Mouse (Mus musculus) limb, embryonic 10.5 days (tissue): ENCODE measurements around the gene Inava. TPM values are rescaled to one million over a fixed set of nuclear protein-coding genes. Genes with fewer than 3 reads are reported as not detected.

ENCODE experiments used
- DNase-seq: peaks from one replicate; pipeline ENCODE4 v3.0.0-alpha.2; 2017; ENCODE audit warnings: low spot score
- H3K27ac ChIP-seq: fragments of 300-500 bp; sonication (generic); 2 replicates; pipeline ENCODE4 v1.5.1; 2016; ENCODE audit warnings: mild to moderate bottlenecking
- H3K27me3 ChIP-seq: fragments of 300-500 bp; sonication (generic); 2 replicates; pipeline ENCODE4 v1.6.1; 2016; ENCODE audit warnings: low read depth, mild to moderate bottlenecking; ENCODE audit not compliant: poor library complexity, severe bottlenecking
- H3K36me3 ChIP-seq: fragments of 300-500 bp; sonication (generic); 2 replicates; pipeline ENCODE4 v1.6.1; 2016; ENCODE audit warnings: mild to moderate bottlenecking, moderate library complexity
- H3K4me1 ChIP-seq: fragments of 300-500 bp; sonication (generic); 2 replicates; pipeline ENCODE4 v1.6.1; 2016
- H3K4me3 ChIP-seq: fragments of 300-500 bp; sonication (generic); 2 replicates; pipeline ENCODE4 v1.5.1; 2016; ENCODE audit warnings: mild to moderate bottlenecking, moderate library complexity
- H3K9me3 ChIP-seq: fragments of 300-500 bp; sonication (generic); replicated peaks from 2 replicates; pipeline ENCODE4 v1.6.1; 2016; ENCODE audit warnings: mild to moderate bottlenecking
- WGBS: fragments of 180-500 bp; shearing (Covaris S2); methylation state at CpG from one replicate; pipeline ENCODE4 v1.1.7; 2016; 5-methylcytosine and 5-hydroxymethylcytosine counted together
- polyA plus RNA-seq: library from polyadenylated mRNA; unstranded; fragments of >200 nt; fragmentation: Nextera tagmentation; extraction: Ambion mirVana; gene quantifications from 2 replicates; pipeline ENCODE4 v1.2.1, GENCODE M21; 2016

The Inava gene
- polyA plus RNA-seq, 1 experiment from 2014 or later = 29.2 TPM

DNA sequence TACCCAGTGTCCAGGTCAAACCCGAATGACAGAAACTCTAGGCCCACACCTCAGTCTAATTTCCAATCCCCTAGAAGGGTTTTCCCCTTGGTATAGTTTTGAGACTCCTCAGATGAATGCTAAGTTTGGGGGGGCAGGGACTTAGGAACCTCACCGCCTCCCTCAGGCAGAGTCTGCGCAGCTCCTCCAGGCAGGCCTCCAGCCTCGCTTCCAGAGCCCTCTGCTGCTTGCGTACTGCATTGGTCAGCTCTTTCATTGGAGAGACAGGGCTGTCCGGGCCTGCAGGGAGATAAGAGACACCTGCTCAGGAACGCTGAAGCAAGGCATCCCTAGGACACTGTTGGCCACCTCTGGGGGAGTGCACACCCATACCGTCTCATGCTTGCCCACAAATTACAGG is 7.4 kb downstream of the Inava start:
- peaks cover 40% of the 10 kb centered on the region for H3K4me1 ChIP-seq
- no peaks in the 10 kb centered on the region for H3K27me3 ChIP-seq
- no peaks in the 10 kb centered on the region for H3K9me3 ChIP-seq
- no peak for DNase-seq
- peaks cover 70% of the 10 kb centered on the region for H3K36me3 ChIP-seq
- WGBS = 88% methylated on average over 8 of the region's 8 CpGs
- H3K4me3 ChIP-seq = no peak overlapping the region
- H3K27ac ChIP-seq = no peak overlapping the region

- Histone ChIP-seq H3K36me3 (peaks cover 78% of the 10 kb centered on the region), H3K9me3 (no peaks in the 10 kb centered on the region), H3K4me1 (peaks cover 32% of the 10 kb centered on the region), H3K27me3 (no peaks in the 10 kb centered on the region), H3K27ac (no peak overlapping the region), H3K4me3 (no peak overlapping the region)
- DNase-seq = no peak
- 94% methylated on average over 8 of the region's 8 CpGs for WGBS
Measured at GRCm38 (mm10) chr1:136225846-136226245, 8.2 kb downstream of the Inava start.

- peaks cover 12% of the 10 kb centered on the region for H3K4me1 ChIP-seq
- 82% methylated on average over 10 of the region's 10 CpGs for WGBS
- DNase-seq = no peak
- no peak overlapping the region for H3K27ac ChIP-seq
- no peaks in the 10 kb centered on the region for H3K27me3 ChIP-seq
- no peak overlapping the region for H3K4me3 ChIP-seq
- H3K9me3 ChIP-seq = no peaks in the 10 kb centered on the region
- peaks cover 98% of the 10 kb centered on the region for H3K36me3 ChIP-seq
Measured at GRCm38 (mm10) chr1:136223758-136224342, 10.2 kb downstream of the Inava start.

DNA sequence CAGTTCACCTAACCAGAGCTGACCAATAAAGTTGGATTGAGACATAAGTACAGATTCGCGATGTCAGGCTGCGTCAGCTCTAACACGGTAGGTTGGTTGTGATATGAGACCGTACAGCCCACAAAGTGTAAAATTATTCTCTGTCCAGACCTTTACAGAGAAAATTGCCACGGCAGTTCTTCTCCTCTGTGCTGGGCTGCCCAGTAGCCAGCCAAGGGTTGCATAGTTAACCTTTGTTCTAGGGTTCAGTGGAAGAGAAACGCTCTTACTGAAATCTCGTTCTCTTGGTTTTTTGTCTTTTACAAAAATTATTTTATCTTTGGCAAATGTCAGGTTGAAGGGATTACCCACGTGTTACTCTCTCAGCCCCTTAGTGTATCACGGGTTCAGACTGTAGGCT is 11.7 kb downstream of the Inava start:
- H3K27ac ChIP-seq = no peak overlapping the region
- no peaks in the 10 kb centered on the region for H3K9me3 ChIP-seq
- whole genome bisulfite sequencing = 92% methylated on average over 10 of the region's 10 CpGs
- DNase-seq = no peak
- H3K27me3 ChIP-seq = no peaks in the 10 kb centered on the region
- H3K36me3 ChIP-seq = peaks cover 100% of the 10 kb centered on the region
- H3K4me3 ChIP-seq = no peak overlapping the region
- H3K4me1 ChIP-seq = no peaks in the 10 kb centered on the region

DNA sequence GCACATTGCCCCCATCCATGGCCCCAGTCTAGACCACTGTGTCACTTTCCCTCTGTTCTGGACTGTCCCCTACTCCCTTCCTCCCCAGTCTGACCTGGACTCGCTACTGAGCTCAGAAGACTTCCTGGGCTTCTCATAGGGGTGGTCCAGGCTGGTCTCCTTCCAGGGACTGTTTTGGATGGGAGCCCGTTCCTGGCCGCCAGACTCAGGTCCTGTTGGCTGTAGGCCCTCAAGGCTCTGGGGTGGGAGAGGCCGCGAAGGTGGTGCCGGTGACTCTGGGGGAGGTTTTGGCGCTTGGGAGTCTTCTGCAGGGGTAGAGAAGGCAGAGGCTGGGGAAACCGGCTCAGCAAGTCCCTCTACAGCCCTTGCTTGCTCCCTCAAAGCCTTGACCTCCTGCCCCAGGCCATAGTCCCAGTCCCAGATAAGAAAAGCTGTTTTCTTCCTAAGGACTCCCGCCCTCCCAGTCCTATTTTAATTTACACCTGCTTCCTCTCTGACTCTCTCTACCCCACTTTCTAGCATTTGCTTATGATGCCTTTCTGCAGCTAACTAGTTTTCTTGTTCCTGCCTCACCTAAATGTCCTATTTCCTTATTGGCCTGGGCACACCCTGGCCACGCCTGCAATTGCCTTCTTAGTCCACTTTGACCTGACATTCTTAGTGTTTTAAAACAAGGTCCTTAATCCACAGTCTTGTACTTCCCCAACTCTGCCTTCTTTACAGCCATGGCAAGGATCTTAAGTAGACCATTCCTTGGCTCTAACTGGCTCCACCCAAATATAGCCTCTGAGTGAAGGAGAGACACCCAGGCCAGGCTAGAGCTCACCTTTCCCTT is 13.8 kb downstream of the Inava start:
- Histone ChIP-seq H3K36me3 (peaks cover 100% of the 10 kb centered on the region), H3K27me3 (no peaks in the 10 kb centered on the region), H3K4me3 (no peak overlapping the region), H3K9me3 (no peaks in the 10 kb centered on the region), H3K4me1 (no peaks in the 10 kb centered on the region), H3K27ac (no peak overlapping the region)
- DNase-seq = no peak
- 80% methylated on average over 10 of the region's 10 CpGs for WGBS

DNA sequence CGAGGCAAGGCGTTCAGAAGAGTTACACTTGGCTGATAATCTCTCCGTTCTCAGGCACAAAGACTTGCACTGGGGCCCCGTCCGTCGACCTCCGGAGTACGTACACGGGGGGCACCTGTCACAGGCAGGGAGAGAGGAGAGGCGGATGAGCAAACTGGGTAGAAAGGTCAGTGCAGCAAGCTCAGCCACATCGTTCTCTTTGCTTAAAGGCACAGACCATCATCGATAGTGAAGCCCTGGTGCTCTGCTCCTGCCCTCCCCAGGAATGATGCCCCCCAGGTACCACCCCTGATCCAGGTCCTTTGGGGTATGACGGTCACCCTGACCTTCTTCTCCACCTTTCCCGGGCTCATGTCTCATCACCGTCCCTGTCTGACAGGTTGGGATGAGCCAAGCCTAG is 19.8 kb downstream of the Inava start:
- no peak overlapping the region for H3K27ac ChIP-seq
- no peaks in the 10 kb centered on the region for H3K4me1 ChIP-seq
- no peak overlapping the region for H3K4me3 ChIP-seq
- H3K9me3 ChIP-seq = no peaks in the 10 kb centered on the region
- peaks cover 68% of the 10 kb centered on the region for H3K36me3 ChIP-seq
- no peak for DNase-seq
- H3K27me3 ChIP-seq = no peaks in the 10 kb centered on the region
- WGBS = 90% methylated on average over 15 of the region's 15 CpGs

GRCm38 (mm10) chr1:136212803-136213202 is 21.3 kb downstream of the Inava start, which contains the start of gene Mroh3:
Gene Mroh3, minus strand, starts transcription at chr1:136212828.
- H3K27me3 ChIP-seq = no peaks in the 10 kb centered on the region
- 58% methylated on average over 3 of the region's 3 CpGs for WGBS
- H3K4me3 ChIP-seq = no peak within 1 kb of the TSS
- no peak within 1 kb of the TSS for H3K27ac ChIP-seq
- H3K4me1 ChIP-seq = no peaks in the 10 kb centered on the region
- no peak for DNase-seq
- H3K9me3 ChIP-seq = no peaks in the 10 kb centered on the region
- H3K36me3 ChIP-seq = peaks cover 55% of the 10 kb centered on the region

DNA sequence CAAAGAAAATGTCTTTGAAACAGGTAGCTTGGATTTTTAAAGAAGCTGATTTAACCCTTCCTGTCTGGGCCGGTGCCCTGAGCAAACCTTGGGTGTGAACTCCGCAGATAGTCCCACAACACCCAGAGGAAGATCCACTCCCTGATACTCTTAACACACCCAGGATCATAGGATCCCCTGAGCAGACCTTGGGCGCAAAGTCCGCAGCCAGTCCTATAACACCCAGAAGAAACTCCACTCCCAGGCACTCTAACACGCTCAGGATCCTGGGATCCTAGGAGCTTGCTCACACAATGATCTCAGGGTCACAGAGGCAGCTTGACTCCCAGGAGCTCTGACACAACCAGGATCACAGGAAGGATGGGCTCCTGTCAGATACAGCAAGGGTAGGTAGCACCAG is 44.0 kb downstream of the Inava start:
- H3K4me3 ChIP-seq = no peak overlapping the region
- no peaks in the 10 kb centered on the region for H3K4me1 ChIP-seq
- no peaks in the 10 kb centered on the region for H3K9me3 ChIP-seq
- 94% methylated on average over 5 of the region's 5 CpGs for WGBS
- no peak overlapping the region for H3K27ac ChIP-seq
- H3K36me3 ChIP-seq = no peaks in the 10 kb centered on the region
- H3K27me3 ChIP-seq = no peaks in the 10 kb centered on the region
- no peak for DNase-seq

DNA sequence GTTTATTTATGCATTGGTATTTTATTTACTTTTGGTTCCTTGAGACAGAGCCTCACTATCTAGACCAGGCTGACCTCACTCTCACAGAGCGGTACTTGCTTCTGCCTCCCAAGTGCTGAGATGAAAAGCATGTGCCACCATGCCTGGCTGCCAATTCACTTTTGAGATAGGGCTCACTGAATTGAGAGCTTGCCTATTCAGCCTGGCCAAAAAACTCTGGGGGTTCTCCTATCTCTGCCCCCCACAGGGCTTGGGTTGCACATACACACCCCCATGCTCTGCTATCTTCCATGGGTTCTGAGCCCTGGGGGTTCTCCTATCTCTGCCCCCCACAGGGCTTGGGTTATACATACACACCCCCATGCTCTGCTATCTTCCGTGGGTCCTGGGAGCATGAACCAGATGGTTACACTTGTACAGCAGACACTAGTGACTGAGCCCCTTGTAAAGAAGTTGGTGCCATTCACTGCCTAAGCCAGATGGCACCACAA is 54.5 kb downstream of the Inava start:
- no peak for DNase-seq
- H3K27me3 ChIP-seq = no peaks in the 10 kb centered on the region
- no peak overlapping the region for H3K4me3 ChIP-seq
- H3K9me3 ChIP-seq = no peaks in the 10 kb centered on the region
- no peak overlapping the region for H3K27ac ChIP-seq
- H3K36me3 ChIP-seq = peaks cover 29% of the 10 kb centered on the region
- peaks cover 4% of the 10 kb centered on the region for H3K4me1 ChIP-seq
- WGBS = 85% methylated on average over 2 of the region's 2 CpGs

- Histone ChIP-seq H3K36me3 (peaks cover 36% of the 10 kb centered on the region), H3K9me3 (no peaks in the 10 kb centered on the region), H3K27ac (no peak overlapping the region), H3K4me3 (no peak overlapping the region), H3K4me1 (peaks cover 12% of the 10 kb centered on the region), H3K27me3 (no peaks in the 10 kb centered on the region)
- WGBS = 54% methylated on average over 6 of the region's 6 CpGs
- no peak for DNase-seq
Measured at GRCm38 (mm10) chr1:136178741-136179140, 55.3 kb downstream of the Inava start.

DNA sequence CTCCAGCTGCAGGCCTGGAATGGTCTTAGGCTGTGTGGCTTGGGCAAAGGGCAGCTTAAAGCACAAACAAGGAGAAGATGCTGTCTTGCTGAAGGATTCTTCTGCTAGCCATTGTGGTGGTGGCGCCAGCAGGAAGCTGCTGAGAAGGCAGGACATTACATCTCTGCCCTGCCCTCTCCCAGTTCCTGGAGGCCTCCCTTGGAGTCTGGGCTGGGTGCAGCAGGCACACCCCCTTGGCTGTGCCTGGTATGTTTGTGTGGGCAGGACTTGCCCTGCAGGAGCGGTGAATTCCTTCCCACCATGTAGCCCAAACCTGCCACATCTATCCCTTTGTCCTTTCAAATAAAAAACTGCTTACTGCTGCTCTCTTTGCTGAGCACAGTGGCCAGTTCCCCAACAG is 57.0 kb downstream of the Inava start:
- H3K27ac ChIP-seq = no peak overlapping the region
- WGBS = 97% methylated on average over 2 of the region's 2 CpGs
- no peak for DNase-seq
- peaks cover 26% of the 10 kb centered on the region for H3K4me1 ChIP-seq
- no peak overlapping the region for H3K4me3 ChIP-seq
- peaks cover 51% of the 10 kb centered on the region for H3K36me3 ChIP-seq
- H3K27me3 ChIP-seq = 0 out of 2 replicates have a peak, but pooled peaks cover 10% of the 10 kb centered on the region
- no peaks in the 10 kb centered on the region for H3K9me3 ChIP-seq

DNA sequence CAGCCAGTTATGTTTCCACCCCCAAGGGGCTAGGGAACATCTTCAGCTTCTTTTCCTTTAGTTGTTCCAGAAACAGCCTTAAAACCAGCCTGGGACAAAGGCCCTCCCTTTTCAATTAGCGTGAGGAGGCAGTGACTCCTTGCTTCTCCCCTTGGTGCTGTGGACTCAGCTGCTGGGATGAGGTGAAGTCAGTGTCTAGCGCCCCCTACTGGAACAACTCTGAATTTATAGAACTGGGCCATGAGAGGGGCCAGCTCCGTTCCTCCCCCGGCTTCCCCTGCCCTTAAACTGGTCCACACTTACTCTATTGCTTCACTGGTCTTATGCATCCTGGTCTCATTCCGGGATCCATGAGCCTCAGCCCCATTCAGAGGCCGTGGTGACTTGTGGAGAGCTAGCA is 58.9 kb downstream of the Inava start:
- Histone ChIP-seq H3K36me3 (peaks cover 65% of the 10 kb centered on the region), H3K4me1 (peaks cover 27% of the 10 kb centered on the region), H3K27me3 (0 out of 2 replicates have a peak, but pooled peaks cover 13% of the 10 kb centered on the region), H3K4me3 (no peak overlapping the region), H3K27ac (no peak overlapping the region), H3K9me3 (no peaks in the 10 kb centered on the region)
- WGBS = 29% methylated on average over 6 of the region's 6 CpGs
- peak; percentile 62 for DNase-seq

DNA sequence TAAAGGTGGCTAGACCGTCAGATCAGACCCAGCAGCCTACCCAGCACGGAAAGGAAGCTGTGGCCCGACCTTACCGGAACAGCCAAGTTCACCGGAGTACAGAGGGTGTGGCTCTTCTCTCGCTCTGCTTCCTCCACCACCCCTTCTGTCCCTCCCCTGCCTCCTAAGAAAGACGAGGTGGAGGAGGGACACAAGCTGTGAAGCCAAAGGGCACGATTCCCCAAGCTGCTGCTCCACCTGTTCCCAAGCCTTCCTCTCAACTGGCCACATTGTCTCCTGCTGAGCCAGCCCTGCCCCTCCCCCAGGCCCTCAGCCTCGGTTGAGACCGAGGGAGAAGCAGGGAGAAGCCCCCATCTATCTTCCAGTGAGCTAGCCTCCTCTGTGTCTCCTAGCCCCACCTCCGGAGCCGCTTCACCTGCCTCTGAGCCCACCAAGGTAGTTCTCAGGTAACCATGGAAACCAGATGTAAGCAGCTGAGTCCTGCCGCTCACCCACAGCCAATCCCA is 59.9 kb downstream of the Inava start:
- Histone ChIP-seq H3K4me3 (no peak overlapping the region; the same call in 1 of the 2 replicates), H3K36me3 (peaks cover 68% of the 10 kb centered on the region), H3K27ac (peak overlapping the region; percentile 39; the same call in 1 of the 2 replicates), H3K9me3 (no peaks in the 10 kb centered on the region), H3K4me1 (peaks cover 32% of the 10 kb centered on the region), H3K27me3 (0 out of 2 replicates have a peak, but pooled peaks cover 13% of the 10 kb centered on the region)
- DNase-seq = peak; percentile 49
- 14% methylated on average over 13 of the region's 13 CpGs for WGBS
